Mouse (Mus musculus) gastrocnemius, adult 8-10 months (tissue): ENCODE results near the gene Cldn7. TPM values are rescaled to one million over a fixed set of nuclear protein-coding genes. Genes with fewer than 3 reads are reported as not detected.

Experiments used
- DNase-seq, 2 experiments: peaks; one replicate each; pipeline ENCODE4 v3.0.0; 2022; ENCODE audit warnings: low spot score in 2 of 2
- total RNA-seq, 4 experiments: library from RNA; stranded (reverse); gene quantifications; 2 replicates each; pipeline ENCODE4 v1.2.4; 2022

Gene Cldn7
- total RNA-seq, 4 experiments from 2014 or later = not detected

GRCm38 (mm10) chr11:69933066-69933465, 31.5 kb upstream of the Cldn7 start:
- no peak for DNase-seq

- DNase-seq = peak; percentile 88 to 89
These were observed 30.4 kb upstream of the Cldn7 start for GRCm38 (mm10) chr11:69934169-69934568.

- no peak for DNase-seq
These were observed 29.9 kb upstream of the Cldn7 start for GRCm38 (mm10) chr11:69934681-69935080.

- DNase-seq = peak; percentile 77 to 86
These were observed 29.3 kb upstream of the Cldn7 start, which contains the start of gene Ybx2 for GRCm38 (mm10) chr11:69935137-69935879. Gene Ybx2, plus strand, starts transcription at chr11:69935796.

GRCm38 (mm10) chr11:69936156-69936555, 28.4 kb upstream of the Cldn7 start:
- no peak for DNase-seq

GRCm38 (mm10) chr11:69936714-69937347, 27.7 kb upstream of the Cldn7 start:
- no peak for DNase-seq

- peak in 1 of 2 experiments; percentile 57 for DNase-seq
These were observed 27.2 kb upstream of the Cldn7 start for GRCm38 (mm10) chr11:69937385-69937784.

GRCm38 (mm10) chr11:69937834-69938233, 26.7 kb upstream of the Cldn7 start:
- no peak for DNase-seq

GRCm38 (mm10) chr11:69938401-69938979, 26.1 kb upstream of the Cldn7 start:
- DNase-seq = no peak

GRCm38 (mm10) chr11:69939181-69939580, 25.4 kb upstream of the Cldn7 start:
- no peak for DNase-seq

- no peak for DNase-seq
These were observed 24.8 kb upstream of the Cldn7 start for GRCm38 (mm10) chr11:69939731-69940130.

- no peak for DNase-seq
These were observed 23.6 kb upstream of the Cldn7 start for GRCm38 (mm10) chr11:69940962-69941361.

GRCm38 (mm10) chr11:69945216-69945615, 19.4 kb upstream of the Cldn7 start:
- DNase-seq = no peak

- no peak for DNase-seq
These were observed 18.3 kb upstream of the Cldn7 start for GRCm38 (mm10) chr11:69945997-69946891.

- DNase-seq = peak; percentile 81 to 85
These were observed 17.1 kb upstream of the Cldn7 start for GRCm38 (mm10) chr11:69947337-69948065.

- DNase-seq = peak; percentile 95 to 96
These were observed 16.4 kb upstream of the Cldn7 start, which contains the start of gene Slc2a4 for GRCm38 (mm10) chr11:69948066-69948762. Gene Slc2a4, minus strand, starts transcription at chr11:69948188.

- DNase-seq = peak; percentile 90 to 92
These were observed 15.8 kb upstream of the Cldn7 start for GRCm38 (mm10) chr11:69948763-69949150.

- no peak for DNase-seq
These were observed 13.6 kb upstream of the Cldn7 start for GRCm38 (mm10) chr11:69950807-69951459.

- DNase-seq = no peak
These were observed 12.3 kb upstream of the Cldn7 start for GRCm38 (mm10) chr11:69952274-69952673.
